Mouse (Mus musculus): ENCODE results near the gene Agpat3. TPM values are rescaled to one million over a fixed set of nuclear protein-coding genes. Genes with fewer than 3 reads are reported as not detected.
A peak's percentile ranks its signal among the peaks of the same experiment; 100 is the strongest.

Gene Agpat3
- total RNA-seq (2021) = 323 and 324 TPM in 2 replicates
- long read RNA-seq, experiment 1, full-length matches to known transcripts = 160 of 342 reads
- long read RNA-seq, experiment 1, partial matches to known transcripts = 81 of 342 reads
- long read RNA-seq, experiment 1, other reads (novel, unspliced or antisense) = 101 of 342 reads
- long read RNA-seq, experiment 2, full-length matches to known transcripts = 113 of 296 reads
- long read RNA-seq, experiment 2, partial matches to known transcripts = 31 of 296 reads
- long read RNA-seq, experiment 2, other reads (novel, unspliced or antisense) = 152 of 296 reads

GRCm38 (mm10) chr10:78351887-78352665 is at the start of gene Agpat3:
Agpat3 (minus strand) TSS chr10:78352489.
- peak; percentile 83 for DNase-seq

GRCm38 (mm10) chr10:78401127-78401526 is 48.8 kb upstream of the Agpat3 start:
- no peak for DNase-seq

GRCm38 (mm10) chr10:78399090-78399657 is 46.9 kb upstream of the Agpat3 start:
- DNase-seq = peak; percentile 90

GRCm38 (mm10) chr10:78396625-78396885 is 44.3 kb upstream of the Agpat3 start:
- no peak for DNase-seq

GRCm38 (mm10) chr10:78395819-78396624 is 43.7 kb upstream of the Agpat3 start:
- DNase-seq = peak; percentile 95

- DNase-seq = no peak
Measured at GRCm38 (mm10) chr10:78395377-78395776, 43.1 kb upstream of the Agpat3 start.

- DNase-seq = peak; percentile 93
Measured at GRCm38 (mm10) chr10:78392072-78392471, 39.8 kb upstream of the Agpat3 start.

GRCm38 (mm10) chr10:78390982-78391470 is 38.7 kb upstream of the Agpat3 start:
- no peak for DNase-seq

GRCm38 (mm10) chr10:78388216-78388980 is 36.1 kb upstream of the Agpat3 start:
- DNase-seq = peak; percentile 56

- no peak for DNase-seq
Measured at GRCm38 (mm10) chr10:78385520-78385919, 33.2 kb upstream of the Agpat3 start.

GRCm38 (mm10) chr10:78383567-78383966 is 31.3 kb upstream of the Agpat3 start:
- DNase-seq = no peak

- no peak for DNase-seq
Measured at GRCm38 (mm10) chr10:78378516-78378915, 26.2 kb upstream of the Agpat3 start.

GRCm38 (mm10) chr10:78372681-78373668 is 20.7 kb upstream of the Agpat3 start:
- DNase-seq = no peak

- no peak for DNase-seq
Measured at GRCm38 (mm10) chr10:78371746-78372145, 19.5 kb upstream of the Agpat3 start.

GRCm38 (mm10) chr10:78367586-78367985 is 15.3 kb upstream of the Agpat3 start:
- DNase-seq = no peak

GRCm38 (mm10) chr10:78366851-78367312 is 14.6 kb upstream of the Agpat3 start:
- DNase-seq = no peak

- DNase-seq = no peak
Measured at GRCm38 (mm10) chr10:78366195-78366834, 14.0 kb upstream of the Agpat3 start.

- DNase-seq = no peak
Measured at GRCm38 (mm10) chr10:78365555-78365954, 13.3 kb upstream of the Agpat3 start.

GRCm38 (mm10) chr10:78364106-78364505 is 11.8 kb upstream of the Agpat3 start:
- DNase-seq = no peak

- DNase-seq = no peak
Measured at GRCm38 (mm10) chr10:78363366-78363765, 11.1 kb upstream of the Agpat3 start.

Measured in adrenal gland, postnatal 14 days (tissue).